Mouse (Mus musculus): Measurements from ENCODE around the gene Slc9a5. TPM values are rescaled to one million over a fixed set of nuclear protein-coding genes. Genes with fewer than 3 reads are reported as not detected.

Gene Slc9a5
- total RNA-seq, 1 experiment = 5.8 TPM

GRCm38 (mm10) chr8:105341399-105341798 is 7.2 kb upstream of the Slc9a5 start:
- Histone ChIP-seq H3K36me3 (ENCODE audit: control insufficient read depth, insufficient read depth, low read length, poor library complexity, severe bottlenecking) (no peaks in the 10 kb centered on the region), H3K4me1 (ENCODE audit: control insufficient read depth in 2 of 2, insufficient read depth in 2 of 2, low read length in 2 of 2, poor library complexity in 1 of 2) (peaks cover 0 to 18% of the 10 kb centered on the region in 2 experiments; a peak in 2 of 4 replicates), H3K27ac (ENCODE audit: insufficient read depth, low read depth, low read length, poor library complexity, severe bottlenecking) (no peak overlapping the region), H3K9me3 (ENCODE audit: control insufficient read depth, insufficient read depth, low read depth, low read length) (no peaks in the 10 kb centered on the region), H3K9ac (ENCODE audit: insufficient read depth, low read depth, low read length, poor library complexity, severe bottlenecking) (no peak overlapping the region), H3K4me3 (ENCODE audit: insufficient read depth in 1 of 2, low read depth in 1 of 2, low read length in 2 of 2, poor library complexity in 1 of 2, severe bottlenecking in 1 of 2) (no peak overlapping the region)
- DNase-seq (ENCODE audit: low read depth, low spot score) = no peak
- no peak for TF ChIP-seq ZC3H11A (IDR thresholded peaks at IDR 0.05; ENCODE audit: borderline replicate concordance, low read depth, low read length)
- no peak for TF ChIP-seq ZNF384 (IDR thresholded peaks at IDR 0.05; ENCODE audit: low read depth, low read length)
- TF ChIP-seq MAFK (IDR thresholded peaks at IDR 0.05; ENCODE audit: insufficient read depth, low read depth, low read length) = no peak
- TF ChIP-seq CHD2 (IDR thresholded peaks at IDR 0.05; ENCODE audit: low read depth, low read length) = no peak
- TF ChIP-seq HCFC1 (IDR thresholded peaks at IDR 0.05; ENCODE audit: borderline replicate concordance, insufficient read depth, low read length) = no peak
- in situ Hi-C loops (cut with MboI; ENCODE audit: low sequenced_read_pairs in 2 of 2, unreplicated experiment in 2 of 2) = no loop called here

GRCm38 (mm10) chr8:105342768-105343167 is 5.9 kb upstream of the Slc9a5 start:
- Histone ChIP-seq H3K36me3 (ENCODE audit: control insufficient read depth, insufficient read depth, low read length, poor library complexity, severe bottlenecking) (no peaks in the 10 kb centered on the region), H3K9me3 (ENCODE audit: control insufficient read depth, insufficient read depth, low read depth, low read length) (no peaks in the 10 kb centered on the region), H3K27ac (ENCODE audit: insufficient read depth, low read depth, low read length, poor library complexity, severe bottlenecking) (no peak overlapping the region), H3K4me3 (ENCODE audit: insufficient read depth in 1 of 2, low read depth in 1 of 2, low read length in 2 of 2, poor library complexity in 1 of 2, severe bottlenecking in 1 of 2) (no peak overlapping the region), H3K4me1 (ENCODE audit: control insufficient read depth in 2 of 2, insufficient read depth in 2 of 2, low read length in 2 of 2, poor library complexity in 1 of 2) (peaks cover 0 to 12% of the 10 kb centered on the region in 2 experiments; a peak in 2 of 4 replicates), H3K9ac (ENCODE audit: insufficient read depth, low read depth, low read length, poor library complexity, severe bottlenecking) (no peak overlapping the region)
- TF ChIP-seq CHD2 (IDR thresholded peaks at IDR 0.05; ENCODE audit: low read depth, low read length) = no peak
- TF ChIP-seq MAFK (IDR thresholded peaks at IDR 0.05; ENCODE audit: insufficient read depth, low read depth, low read length) = no peak
- no peak for TF ChIP-seq ZNF384 (IDR thresholded peaks at IDR 0.05; ENCODE audit: low read depth, low read length)
- no peak for TF ChIP-seq HCFC1 (IDR thresholded peaks at IDR 0.05; ENCODE audit: borderline replicate concordance, insufficient read depth, low read length)
- no peak for TF ChIP-seq ZC3H11A (IDR thresholded peaks at IDR 0.05; ENCODE audit: borderline replicate concordance, low read depth, low read length)
- in situ Hi-C loops (cut with MboI; ENCODE audit: low sequenced_read_pairs in 2 of 2, unreplicated experiment in 2 of 2) = no loop called here
- DNase-seq (ENCODE audit: low read depth, low spot score) = no peak

- peaks cover 0 to 12% of the 10 kb centered on the region in 2 experiments; a peak in 3 of 4 replicates for H3K4me1 ChIP-seq (ENCODE audit: control insufficient read depth in 2 of 2, insufficient read depth in 2 of 2, low read length in 2 of 2, poor library complexity in 1 of 2)
- in situ Hi-C loops (cut with MboI; ENCODE audit: low sequenced_read_pairs in 2 of 2, unreplicated experiment in 2 of 2) = no loop called here
- no peaks in the 10 kb centered on the region for H3K36me3 ChIP-seq (ENCODE audit: control insufficient read depth, insufficient read depth, low read length, poor library complexity, severe bottlenecking)
- no peak for DNase-seq (ENCODE audit: low read depth, low spot score)
- no peak overlapping the region for H3K9ac ChIP-seq (ENCODE audit: insufficient read depth, low read depth, low read length, poor library complexity, severe bottlenecking)
- H3K4me3 ChIP-seq (ENCODE audit: insufficient read depth in 1 of 2, low read depth in 1 of 2, low read length in 2 of 2, poor library complexity in 1 of 2, severe bottlenecking in 1 of 2) = no peak overlapping the region
- no peak for TF ChIP-seq ZNF384 (IDR thresholded peaks at IDR 0.05; ENCODE audit: low read depth, low read length)
- no peak for TF ChIP-seq HCFC1 (IDR thresholded peaks at IDR 0.05; ENCODE audit: borderline replicate concordance, insufficient read depth, low read length)
- no peak for TF ChIP-seq CHD2 (IDR thresholded peaks at IDR 0.05; ENCODE audit: low read depth, low read length)
- TF ChIP-seq MAFK (IDR thresholded peaks at IDR 0.05; ENCODE audit: insufficient read depth, low read depth, low read length) = no peak
- no peak for TF ChIP-seq ZC3H11A (IDR thresholded peaks at IDR 0.05; ENCODE audit: borderline replicate concordance, low read depth, low read length)
- no peak overlapping the region for H3K27ac ChIP-seq (ENCODE audit: insufficient read depth, low read depth, low read length, poor library complexity, severe bottlenecking)
- no peaks in the 10 kb centered on the region for H3K9me3 ChIP-seq (ENCODE audit: control insufficient read depth, insufficient read depth, low read depth, low read length)
These were observed 4.7 kb upstream of the Slc9a5 start for GRCm38 (mm10) chr8:105343791-105344574.

- Histone ChIP-seq H3K9ac (ENCODE audit: insufficient read depth, low read depth, low read length, poor library complexity, severe bottlenecking) (no peak overlapping the region), H3K36me3 (ENCODE audit: control insufficient read depth, insufficient read depth, low read length, poor library complexity, severe bottlenecking) (no peaks in the 10 kb centered on the region), H3K9me3 (ENCODE audit: control insufficient read depth, insufficient read depth, low read depth, low read length) (no peaks in the 10 kb centered on the region), H3K4me3 (ENCODE audit: insufficient read depth in 1 of 2, low read depth in 1 of 2, low read length in 2 of 2, poor library complexity in 1 of 2, severe bottlenecking in 1 of 2) (no peak overlapping the region), H3K27ac (ENCODE audit: insufficient read depth, low read depth, low read length, poor library complexity, severe bottlenecking) (no peak overlapping the region), H3K4me1 (ENCODE audit: control insufficient read depth in 2 of 2, insufficient read depth in 2 of 2, low read length in 2 of 2, poor library complexity in 1 of 2) (peaks cover 0 to 11% of the 10 kb centered on the region in 2 experiments; a peak in 3 of 4 replicates)
- DNase-seq (ENCODE audit: low read depth, low spot score) = no peak
- in situ Hi-C loops (cut with MboI; ENCODE audit: low sequenced_read_pairs in 2 of 2, unreplicated experiment in 2 of 2) = no loop called here
- no peak for TF ChIP-seq ZC3H11A (IDR thresholded peaks at IDR 0.05; ENCODE audit: borderline replicate concordance, low read depth, low read length)
- no peak for TF ChIP-seq HCFC1 (IDR thresholded peaks at IDR 0.05; ENCODE audit: borderline replicate concordance, insufficient read depth, low read length)
- TF ChIP-seq CHD2 (IDR thresholded peaks at IDR 0.05; ENCODE audit: low read depth, low read length) = no peak
- TF ChIP-seq ZNF384 (IDR thresholded peaks at IDR 0.05; ENCODE audit: low read depth, low read length) = no peak
- TF ChIP-seq MAFK (IDR thresholded peaks at IDR 0.05; ENCODE audit: insufficient read depth, low read depth, low read length) = no peak
These were observed 3.3 kb upstream of the Slc9a5 start for GRCm38 (mm10) chr8:105345061-105345975.
